Mouse (Mus musculus) forebrain, embryonic 14.5 days (tissue): ENCODE measurements at regions not wholly inside any gene's neighbourhood (a gene's known extent, or its start where the extent isn't known, plus 50 kb on each side); places are given as distances from the start of the nearest gene placed in this dataset.
A peak's percentile ranks its signal among the peaks of the same experiment; 100 is the strongest.

Experiments
- ATAC-seq: fragments of 200-750 bp; cut with Nextera tagmentation; 2 replicates; pipeline ENCODE4 v1.8.0; 2017; ENCODE audit warnings: mild to moderate bottlenecking, moderate library complexity
- DNase-seq: peaks from one replicate; pipeline ENCODE4 v3.0.0-alpha.2; 2015; ENCODE audit warnings: low spot score
- H3K27ac ChIP-seq: fragments of 300-500 bp; sonication (generic); 2 replicates; pipeline ENCODE4 v1.5.1; 2014; ENCODE audit warnings: low read depth, mild to moderate bottlenecking, control low read depth, low read length, moderate library complexity
- H3K27me3 ChIP-seq: fragments of 300-500 bp; sonication (generic); replicated peaks from 2 replicates; pipeline ENCODE4 v1.6.1; 2014; ENCODE audit warnings: low read length, control low read depth, mixed read lengths; ENCODE audit not compliant: control insufficient read depth, insufficient read depth
- H3K36me3 ChIP-seq: fragments of 300-500 bp; sonication (generic); 2 replicates; pipeline ENCODE4 v1.6.1; 2014; ENCODE audit warnings: low read length, control low read depth; ENCODE audit not compliant: control insufficient read depth, insufficient read depth
- H3K4me1 ChIP-seq: fragments of 300-500 bp; sonication (generic); 2 replicates; pipeline ENCODE4 v1.6.1; 2014; ENCODE audit warnings: antibody characterized with exemption, low read length, control low read depth; ENCODE audit not compliant: control insufficient read depth, insufficient read depth
- H3K4me2 ChIP-seq: fragments of 300-500 bp; sonication (generic); 2 replicates; pipeline ENCODE4 v1.6.1; 2014; ENCODE audit warnings: mild to moderate bottlenecking, control low read depth, low read length
- H3K4me3 ChIP-seq: fragments of 300-500 bp; sonication (generic); 2 replicates; pipeline ENCODE4 v1.5.1; 2014; ENCODE audit warnings: low read depth, low read length, control low read depth
- H3K9ac ChIP-seq: fragments of 300-500 bp; sonication (generic); 2 replicates; pipeline ENCODE4 v1.6.1; 2014; ENCODE audit warnings: mild to moderate bottlenecking, low read length, control low read depth, moderate library complexity
- H3K9me3 ChIP-seq: fragments of 300-500 bp; sonication (generic); replicated peaks from 2 replicates; pipeline ENCODE4 v1.6.1; 2016; ENCODE audit warnings: low read length, control low read depth, mixed read lengths; ENCODE audit not compliant: control insufficient read depth
- WGBS: fragments of 180-500 bp; shearing (Covaris S2); extraction: QIAGEN DNeasy Blood & Tissue Kit; methylation state at CpG from one replicate; pipeline ENCODE4 v1.1.7; 2014; 5-methylcytosine and 5-hydroxymethylcytosine counted together

- H3K4me2 ChIP-seq = no peak overlapping the region
- no peak overlapping the region; the same call in 1 of the 2 replicates for H3K27ac ChIP-seq
Observed at GRCm38 (mm10) chr8:87063588-87063987, 178.5 kb upstream of the N4bp1 start.

GRCm38 (mm10) chr8:87049746-87050145 lies 164.7 kb upstream of the N4bp1 start:
- Histone ChIP-seq H3K4me2 (no peak overlapping the region), H3K9ac (no peak overlapping the region), H3K27me3 (no peaks in the 10 kb centered on the region), H3K27ac (no peak overlapping the region), H3K4me3 (no peak overlapping the region), H3K4me1 (no peaks in the 10 kb centered on the region), H3K36me3 (no peaks in the 10 kb centered on the region), H3K9me3 (no peaks in the 10 kb centered on the region)
- ATAC-seq = no peak
- DNase-seq = peak; percentile 33
- WGBS = 61% methylated on average over 3 of the region's 3 CpGs

More at GRCm38 (mm10) chr8:87063588-87063987, 178.5 kb upstream of the N4bp1 start:
- Histone ChIP-seq H3K9ac (no peak overlapping the region), H3K4me3 (no peak overlapping the region), H3K9me3 (no peaks in the 10 kb centered on the region), H3K4me1 (peaks cover 2% of the 10 kb centered on the region; the same call in 1 of the 2 replicates), H3K36me3 (no peaks in the 10 kb centered on the region), H3K27me3 (no peaks in the 10 kb centered on the region)
- ATAC-seq = no peak
- 72% methylated on average over 4 of the region's 4 CpGs for WGBS
- DNase-seq = no peak

- H3K36me3 ChIP-seq = no peaks in the 10 kb centered on the region
- DNase-seq (no peak), ATAC-seq (no peak)
- no peak overlapping the region for H3K4me3 ChIP-seq
- no peak overlapping the region for H3K9ac ChIP-seq
- H3K4me2 ChIP-seq = no peak overlapping the region
- 94% methylated on average over 4 of the region's 4 CpGs for WGBS
- no peaks in the 10 kb centered on the region for H3K27me3 ChIP-seq
- H3K4me1 ChIP-seq = no peaks in the 10 kb centered on the region
- no peaks in the 10 kb centered on the region for H3K9me3 ChIP-seq
- H3K27ac ChIP-seq = no peak overlapping the region
Observed at GRCm38 (mm10) chr8:87049196-87049595, 164.1 kb upstream of the N4bp1 start.

DNA sequence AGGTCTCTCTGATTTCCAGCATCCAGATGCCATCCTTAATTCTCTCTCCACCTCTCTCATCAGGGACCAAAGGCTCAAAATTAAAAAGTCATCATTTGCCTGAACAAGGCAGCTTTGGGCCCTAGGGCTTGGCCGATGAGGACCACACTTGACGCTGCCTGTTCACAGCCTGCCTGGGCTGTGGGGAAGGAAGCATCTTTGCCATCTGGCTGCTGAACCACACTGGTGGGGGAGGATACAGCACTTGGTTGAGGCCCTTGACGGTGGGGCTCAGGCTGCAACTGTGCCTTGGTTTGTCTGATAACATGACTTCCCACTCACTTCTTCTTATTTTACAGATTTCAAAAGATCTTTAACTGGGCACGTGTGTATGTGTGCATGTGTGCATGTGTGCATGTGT lies 161.5 kb upstream of the N4bp1 start:
- H3K4me1 ChIP-seq = no peaks in the 10 kb centered on the region
- ATAC-seq (no peak), DNase-seq (no peak)
- no peaks in the 10 kb centered on the region for H3K36me3 ChIP-seq
- no peak overlapping the region for H3K4me3 ChIP-seq
- H3K27ac ChIP-seq = no peak overlapping the region
- H3K9me3 ChIP-seq = no peaks in the 10 kb centered on the region
- WGBS = 81% methylated on average over 4 of the region's 4 CpGs
- H3K27me3 ChIP-seq = no peaks in the 10 kb centered on the region
- no peak overlapping the region for H3K4me2 ChIP-seq
- no peak overlapping the region for H3K9ac ChIP-seq

- H3K27ac ChIP-seq = no peak overlapping the region
- no peaks in the 10 kb centered on the region for H3K9me3 ChIP-seq
- 83% methylated on average over 5 of the region's 5 CpGs for WGBS
- no peaks in the 10 kb centered on the region for H3K36me3 ChIP-seq
- ATAC-seq (no peak), DNase-seq (no peak)
- no peak overlapping the region for H3K4me3 ChIP-seq
- no peak overlapping the region for H3K9ac ChIP-seq
- H3K4me2 ChIP-seq = no peak overlapping the region
- peaks cover 4% of the 10 kb centered on the region; the same call in 1 of the 2 replicates for H3K4me1 ChIP-seq
- H3K27me3 ChIP-seq = no peaks in the 10 kb centered on the region
Observed at GRCm38 (mm10) chr8:87043016-87043415, 158.0 kb upstream of the N4bp1 start.

GRCm38 (mm10) chr8:87037620-87038380 lies 152.7 kb upstream of the N4bp1 start:
- Histone ChIP-seq H3K27me3 (peaks cover 4% of the 10 kb centered on the region; the same call in 1 of the 2 replicates), H3K4me2 (peak overlapping the region; percentile 84), H3K27ac (no peak overlapping the region), H3K4me1 (peaks cover 7% of the 10 kb centered on the region; the same call in 1 of the 2 replicates), H3K9ac (peak overlapping the region; percentile 58), H3K36me3 (no peaks in the 10 kb centered on the region), H3K9me3 (no peaks in the 10 kb centered on the region), H3K4me3 (peak overlapping the region; percentile 37)
- 4% methylated on average over 40 of the region's 48 CpGs for WGBS
- ATAC-seq = peak; percentile 42
- peak; percentile 52 for DNase-seq

DNA sequence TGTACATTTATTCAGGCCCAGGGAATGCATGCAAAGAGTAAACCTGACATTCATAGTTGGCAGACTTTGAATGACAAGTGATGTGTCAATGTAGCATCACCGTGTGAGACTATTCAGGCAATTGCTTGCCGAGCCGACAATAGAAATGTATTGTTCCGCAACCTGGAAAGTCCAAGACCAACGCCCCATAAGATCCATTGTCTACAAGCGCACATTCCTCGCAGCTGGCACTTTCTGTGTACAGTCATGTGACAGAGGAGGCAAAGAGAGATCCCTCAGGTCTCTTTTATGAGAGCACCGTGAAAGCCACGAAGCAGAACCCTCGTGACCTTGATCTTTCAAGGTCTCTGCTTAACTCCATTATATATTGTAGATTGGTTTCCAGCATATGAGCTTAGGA lies 150.9 kb upstream of the N4bp1 start:
- ATAC-seq (no peak), DNase-seq (no peak)
- 83% methylated on average over 10 of the region's 10 CpGs for WGBS
- Histone ChIP-seq H3K4me3 (no peak overlapping the region), H3K4me2 (no peak overlapping the region), H3K27ac (no peak overlapping the region), H3K27me3 (peaks cover 4% of the 10 kb centered on the region; the same call in 1 of the 2 replicates), H3K9me3 (no peaks in the 10 kb centered on the region), H3K9ac (no peak overlapping the region), H3K36me3 (no peaks in the 10 kb centered on the region), H3K4me1 (peaks cover 7% of the 10 kb centered on the region; the same call in 1 of the 2 replicates)

DNA sequence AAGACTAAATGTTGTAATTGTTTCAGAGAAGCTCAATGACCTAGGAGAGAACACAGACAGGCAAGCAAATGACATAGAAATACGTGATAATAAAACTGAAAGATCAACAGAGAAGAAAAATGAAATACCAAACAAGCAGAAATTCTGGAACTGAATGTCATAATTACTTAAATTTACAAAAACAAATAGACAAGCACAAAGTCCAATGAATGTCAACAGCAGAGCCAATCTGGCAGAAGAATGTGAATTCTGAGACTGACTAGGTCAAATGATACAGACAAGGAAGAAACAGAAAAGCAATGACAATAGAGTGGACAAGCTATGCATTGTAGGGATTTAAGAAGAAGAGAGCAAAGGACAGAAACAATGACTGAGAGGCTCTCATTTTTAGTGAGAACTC lies 143.1 kb upstream of the N4bp1 start:
- WGBS = 74% methylated on average over 1 of the region's 1 CpGs
- H3K27me3 ChIP-seq = no peaks in the 10 kb centered on the region

DNA sequence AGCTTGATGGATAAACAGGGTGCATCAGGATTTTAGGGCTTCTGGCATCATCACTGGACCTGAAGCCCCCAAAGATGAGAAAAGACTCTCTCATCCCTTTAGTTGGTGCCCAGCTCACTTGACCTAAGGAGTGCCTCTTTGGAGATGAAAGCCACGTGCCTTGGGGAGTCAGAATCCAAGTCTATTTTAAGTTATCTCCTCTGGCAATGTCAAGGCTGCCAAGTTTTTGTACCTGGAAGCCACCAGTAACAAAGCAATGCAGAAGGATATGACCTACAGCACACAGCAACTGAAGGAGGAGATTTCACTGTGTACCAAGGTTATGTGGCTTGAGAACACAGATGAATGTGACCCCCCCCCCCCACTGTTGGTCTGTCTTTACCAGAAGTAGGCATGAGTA lies 140.9 kb upstream of the N4bp1 start:
- WGBS = 53% methylated on average over 1 of the region's 1 CpGs
- no peak for ATAC-seq
- H3K9me3 ChIP-seq = no peaks in the 10 kb centered on the region

More for the DNA sequence above, 143.1 kb upstream of the N4bp1 start:
- H3K9me3 ChIP-seq = no peaks in the 10 kb centered on the region
- no peaks in the 10 kb centered on the region for H3K36me3 ChIP-seq
- ATAC-seq = no peak
- H3K4me1 ChIP-seq = no peaks in the 10 kb centered on the region
- no peak overlapping the region for H3K4me2 ChIP-seq
- H3K27ac ChIP-seq = no peak overlapping the region
- no peak overlapping the region for H3K4me3 ChIP-seq
- no peak overlapping the region for H3K9ac ChIP-seq
- DNase-seq = no peak

More for the DNA sequence above, 140.9 kb upstream of the N4bp1 start:
- Histone ChIP-seq H3K27me3 (no peaks in the 10 kb centered on the region), H3K27ac (no peak overlapping the region), H3K4me1 (no peaks in the 10 kb centered on the region), H3K36me3 (no peaks in the 10 kb centered on the region), H3K9ac (no peak overlapping the region), H3K4me3 (no peak overlapping the region), H3K4me2 (no peak overlapping the region)
- DNase-seq = no peak
